Mouse (Mus musculus) urinary bladder, postnatal 4 days (tissue): ENCODE data around the gene Pcnx.
"Not testable (repeated sequence)": the region's sequence is repeated elsewhere in the genome, so short reads cannot be mapped to it uniquely, and the experiment has no call there.

Experiments
- DNase-seq, 2 experiments: peaks; one replicate each; pipeline ENCODE4 v3.0.0; 2021 to 2022; ENCODE audit warnings: low spot score in 2 of 2

The Pcnx gene

GRCm38 (mm10) chr12:81958351-81958750 lies 98.5 kb downstream of the Pcnx start:
- no peak for DNase-seq

DNA sequence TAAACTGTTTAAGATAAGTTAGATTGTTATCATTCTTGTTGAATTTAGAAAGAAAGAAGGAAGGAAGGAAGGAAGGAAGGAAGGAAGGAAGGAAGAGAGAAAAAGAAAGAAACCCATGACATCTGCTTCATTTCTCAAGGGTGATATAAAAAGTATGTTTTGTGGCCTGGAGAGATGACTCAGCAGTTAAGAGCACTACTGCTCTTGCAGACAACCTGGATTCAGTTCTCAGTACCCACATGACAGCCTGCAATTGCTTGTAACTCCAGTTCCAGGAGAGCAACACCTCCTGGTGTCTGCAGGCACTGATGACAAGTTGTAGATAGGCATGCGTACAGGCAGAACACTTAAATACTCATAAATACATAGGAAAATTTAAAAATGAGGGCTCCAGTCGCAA lies 105.6 kb downstream of the Pcnx start:
- no peak for DNase-seq

GRCm38 (mm10) chr12:81971042-81971883 lies 111.4 kb downstream of the Pcnx start:
- no peak for DNase-seq

DNA sequence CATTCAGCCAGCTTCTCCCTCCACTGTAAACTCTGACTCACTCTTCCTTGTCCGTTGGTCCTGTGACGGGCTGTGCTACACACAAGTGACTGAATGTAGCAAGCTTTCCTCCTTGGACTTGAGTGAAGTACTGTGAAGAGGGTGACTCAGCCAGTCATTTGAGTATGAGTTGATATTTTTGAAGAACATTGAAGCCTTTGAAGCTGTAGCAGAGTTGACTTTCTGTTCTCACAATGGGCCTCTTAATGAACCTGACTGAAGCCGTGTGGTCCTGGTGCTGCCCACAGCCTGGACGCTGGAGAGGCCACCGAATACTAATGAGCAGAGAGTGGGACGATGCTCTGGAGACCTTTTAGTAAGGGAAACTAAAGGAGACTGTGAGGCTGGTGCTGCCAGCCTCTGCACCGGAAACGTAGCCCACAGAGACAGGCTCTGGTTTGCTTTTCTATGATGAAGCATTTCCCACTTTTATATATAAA lies 112.1 kb downstream of the Pcnx start:
- no peak for DNase-seq

GRCm38 (mm10) chr12:81974806-81975205 lies 115.0 kb downstream of the Pcnx start:
- no peak for DNase-seq

DNA sequence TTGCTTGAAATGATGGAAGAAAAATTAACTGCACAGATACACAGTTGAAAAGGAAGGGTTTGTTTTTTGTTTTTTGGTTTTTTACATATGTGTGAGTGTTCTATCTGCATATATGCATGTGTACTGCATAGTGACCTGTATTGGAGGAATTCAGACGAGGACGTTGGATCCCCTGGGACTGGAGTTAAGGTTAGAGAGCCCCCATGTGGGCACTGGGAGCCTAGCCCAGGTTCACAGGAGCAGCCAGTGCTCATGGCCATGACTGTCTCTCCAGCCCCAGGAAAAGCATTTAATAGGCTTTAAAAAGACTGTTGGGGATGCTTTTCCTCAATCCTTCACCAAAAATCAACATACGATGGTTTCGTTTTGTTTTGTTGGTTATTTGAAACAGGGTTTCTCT lies 117.5 kb downstream of the Pcnx start:
- DNase-seq: no peak

- no peak for DNase-seq
Measured at GRCm38 (mm10) chr12:81979312-81979711, 119.5 kb downstream of the Pcnx start.

DNA sequence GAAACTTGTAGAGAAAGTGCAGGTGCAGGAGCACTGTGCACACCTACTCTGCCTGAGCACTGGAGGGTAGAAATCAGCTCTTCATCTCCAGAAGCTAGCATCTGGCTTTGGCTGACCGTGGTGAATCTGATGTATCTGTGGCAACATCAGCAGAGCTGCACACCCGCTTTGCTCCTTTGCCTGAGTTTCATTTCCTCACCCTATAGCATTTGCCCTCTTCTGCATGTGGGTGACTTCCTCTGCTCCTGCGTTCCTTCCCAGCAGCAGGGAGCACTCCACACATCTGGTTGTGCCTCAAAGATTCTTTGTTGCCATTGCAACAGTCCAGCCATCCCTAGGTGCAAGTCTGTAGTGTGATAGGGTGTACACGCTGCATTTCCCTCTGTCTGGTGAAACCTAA lies 132.3 kb downstream of the Pcnx start:
- no peak for DNase-seq

DNA sequence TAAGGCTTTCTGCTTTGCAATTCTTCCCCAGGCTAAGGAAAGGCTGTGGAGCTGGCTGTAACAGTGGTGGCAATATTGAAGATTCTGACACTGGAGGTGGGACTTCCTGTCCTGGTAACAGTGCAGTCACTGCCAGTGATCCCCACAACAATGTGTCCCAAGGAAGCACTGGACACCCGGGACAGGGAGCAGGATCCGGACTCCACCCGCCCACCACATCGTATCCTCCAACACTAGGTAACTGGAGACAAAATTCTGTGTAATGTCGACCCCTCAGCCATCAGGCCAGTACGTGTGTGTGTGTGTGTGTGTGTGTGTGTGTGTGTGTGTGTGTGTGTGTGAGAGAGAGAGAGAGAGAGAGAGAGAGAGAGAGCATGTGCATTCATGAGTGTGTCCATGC lies 133.2 kb downstream of the Pcnx start:
- DNase-seq: no peak

DNA sequence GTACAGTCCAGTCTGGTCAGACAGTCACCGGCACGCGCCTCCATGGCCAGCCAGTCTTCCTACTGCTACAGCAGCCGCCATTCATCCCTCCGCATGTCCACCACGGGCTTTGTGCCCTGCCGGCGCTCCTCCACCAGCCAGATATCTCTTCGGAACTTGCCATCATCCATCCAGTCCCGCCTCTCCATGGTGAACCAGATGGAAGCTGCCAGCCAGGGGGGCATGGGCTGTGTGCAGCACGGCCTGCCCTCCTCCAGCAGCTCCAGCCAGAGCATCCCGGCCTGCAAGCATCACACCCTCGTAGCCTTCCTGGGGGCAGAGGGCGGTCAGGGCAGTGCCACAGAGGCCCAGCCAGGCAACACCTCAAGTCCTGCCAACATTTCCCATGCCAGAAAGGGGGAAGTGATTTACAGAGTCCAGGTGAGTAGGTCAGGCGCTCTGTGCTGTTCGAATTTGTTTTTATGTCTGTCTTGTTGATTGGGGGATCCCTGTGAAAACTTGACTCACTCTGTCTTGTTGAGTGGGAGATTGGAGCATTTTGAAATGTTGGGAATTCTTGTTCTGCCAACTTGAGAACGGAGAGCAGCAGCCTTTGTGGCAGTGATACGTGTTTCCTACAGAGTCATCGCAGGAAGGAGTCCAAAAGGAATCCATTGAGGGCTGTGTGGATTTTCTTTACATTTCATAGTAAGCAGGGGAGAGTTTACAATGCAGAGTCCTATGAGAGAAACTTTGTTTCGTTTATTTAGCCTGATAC lies 135.3 kb downstream of the Pcnx start:
- no peak for DNase-seq

GRCm38 (mm10) chr12:81996679-81997362 lies 137.0 kb downstream of the Pcnx start:
- no peak for DNase-seq

- no peak for DNase-seq
Measured at GRCm38 (mm10) chr12:81997497-81997896, 137.7 kb downstream of the Pcnx start.

- not testable (repeated sequence) for DNase-seq
Measured at GRCm38 (mm10) chr12:82002697-82003096, 142.9 kb downstream of the Pcnx start.

- DNase-seq: not testable (repeated sequence)
Measured at GRCm38 (mm10) chr12:82025901-82026633, 166.2 kb downstream of the Pcnx start.

GRCm38 (mm10) chr12:82033524-82033923 lies 173.7 kb downstream of the Pcnx start:
- DNase-seq: not testable (repeated sequence)

- not testable (repeated sequence) for DNase-seq
Measured at GRCm38 (mm10) chr12:82033973-82034372, 174.2 kb downstream of the Pcnx start.

DNA sequence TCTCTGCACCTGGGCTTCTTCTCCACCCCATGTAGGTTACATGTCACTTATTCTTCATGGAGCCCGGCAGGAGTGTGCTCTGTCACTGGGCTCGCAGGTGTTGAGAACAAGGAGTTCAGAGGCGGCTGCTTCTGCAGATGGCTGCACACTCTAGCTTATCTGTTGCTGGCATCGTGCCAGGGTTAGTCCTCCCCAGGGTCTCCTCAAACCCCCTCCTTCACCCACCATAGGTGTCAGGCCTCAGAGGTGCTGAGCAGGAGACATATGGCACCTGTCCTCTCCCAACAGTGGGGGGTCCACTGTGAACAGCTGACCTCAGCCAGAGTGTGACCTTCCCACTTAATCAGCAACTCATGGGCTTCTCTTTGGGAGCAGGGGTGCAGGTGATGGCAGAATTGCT lies 184.3 kb downstream of the Pcnx start:
- not testable (repeated sequence) for DNase-seq
